Mouse (Mus musculus) E14TG2a.4 (cell line): ENCODE data around the gene Prss22.

ENCODE experiments used
- H3K27me3 ChIP-seq: 2 replicates; pipeline ENCODE4 v1.6.1; 2014; ENCODE audit warnings: low read length, control low read depth; ENCODE audit not compliant: insufficient read depth
- H3K36me3 ChIP-seq: 2 replicates; pipeline ENCODE4 v1.6.1; 2014; ENCODE audit warnings: low read length, control low read depth; ENCODE audit not compliant: insufficient read depth
- H3K4me1 ChIP-seq: replicated peaks from 2 replicates; pipeline ENCODE4 v1.6.1; 2014; ENCODE audit warnings: low read depth, low read length, control low read depth
- H3K4me3 ChIP-seq: replicated peaks from 2 replicates; pipeline ENCODE4 v1.5.1; 2014; ENCODE audit warnings: mild to moderate bottlenecking, low read length
- H3K9me3 ChIP-seq: 2 replicates; pipeline ENCODE4 v1.6.1; 2014; ENCODE audit warnings: low read length, control low read depth
- CTCF ChIP-seq: conservative IDR thresholded peaks from 2 replicates; pipeline ENCODE4 v1.5.1; 2014; ENCODE audit warnings: low read length
- NANOG ChIP-seq: IDR thresholded peaks from 2 replicates; pipeline ENCODE4 v1.6.1; 2014; ENCODE audit warnings: borderline replicate concordance, low read length, mixed read lengths
- POU5F1 ChIP-seq: IDR thresholded peaks from 2 replicates; pipeline ENCODE4 v1.6.1; 2014; ENCODE audit warnings: low read length, borderline replicate concordance

Gene Prss22

GRCm38 (mm10) chr17:23992789-23993553, 4.9 kb downstream of the Prss22 start:
- Histone ChIP-seq H3K27me3 (peaks cover 31% of the 10 kb centered on the region), H3K9me3 (0 out of 2 replicates have a peak, but pooled peaks cover 3% of the 10 kb centered on the region), H3K4me1 (peaks cover 42% of the 10 kb centered on the region), H3K4me3 (0 out of 2 replicates have a peak overlapping the region, but pooled peaks have one; percentile 26), H3K36me3 (no peaks in the 10 kb centered on the region)
- no peak for TF ChIP-seq NANOG
- TF ChIP-seq CTCF = no peak
- no peak for TF ChIP-seq POU5F1

DNA sequence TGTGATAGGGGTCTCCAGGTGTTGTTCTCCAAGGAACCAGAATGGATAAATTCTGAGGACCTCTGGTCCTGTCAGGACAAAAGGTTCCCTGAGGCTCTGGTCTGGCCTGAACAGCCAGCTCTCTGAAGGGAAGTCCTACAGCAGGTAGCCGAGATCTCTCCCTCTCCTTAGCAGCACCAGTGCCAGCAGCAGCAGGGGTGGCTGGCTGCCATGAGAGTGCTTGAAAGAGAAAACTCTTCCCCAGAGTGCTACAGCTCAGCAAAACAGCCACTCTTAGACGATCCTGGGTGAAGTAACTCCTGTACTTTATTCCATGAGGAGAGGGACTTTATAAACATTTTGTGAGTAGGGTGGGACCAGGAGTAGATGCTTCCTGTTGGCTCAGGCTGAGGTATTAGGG, 8.1 kb downstream of the Prss22 start:
- Histone ChIP-seq H3K4me3 (no peak overlapping the region), H3K36me3 (no peaks in the 10 kb centered on the region), H3K27me3 (peaks cover 34% of the 10 kb centered on the region), H3K4me1 (peaks cover 36% of the 10 kb centered on the region), H3K9me3 (no peaks in the 10 kb centered on the region)
- TF ChIP-seq CTCF (no peak), POU5F1 (no peak), NANOG (no peak)

DNA sequence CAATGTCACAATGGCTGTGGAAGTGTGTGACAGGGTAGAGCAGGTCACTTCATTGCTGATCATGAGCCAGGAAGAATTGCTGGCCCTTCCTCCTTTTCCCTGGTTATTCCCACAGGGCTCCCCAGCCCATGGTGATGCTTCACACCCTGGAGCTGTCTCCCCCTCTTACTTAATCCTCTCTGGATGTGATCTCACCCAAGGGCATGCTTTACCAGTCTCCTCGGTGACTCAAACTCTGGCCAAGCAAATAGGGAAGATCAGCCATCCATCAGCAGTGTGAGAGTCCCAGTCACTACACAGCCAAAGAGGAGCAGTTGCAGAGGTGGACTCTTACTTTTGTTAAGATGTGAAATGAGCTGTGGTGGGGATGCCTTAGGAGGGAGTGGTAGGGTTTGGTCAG, 12.9 kb downstream of the Prss22 start:
- peaks cover 12% of the 10 kb centered on the region for H3K4me1 ChIP-seq
- H3K9me3 ChIP-seq = no peaks in the 10 kb centered on the region
- H3K27me3 ChIP-seq = peaks cover 26% of the 10 kb centered on the region
- TF ChIP-seq NANOG (no peak), POU5F1 (no peak), CTCF (no peak)
- H3K36me3 ChIP-seq = no peaks in the 10 kb centered on the region
- H3K4me3 ChIP-seq = no peak overlapping the region

DNA sequence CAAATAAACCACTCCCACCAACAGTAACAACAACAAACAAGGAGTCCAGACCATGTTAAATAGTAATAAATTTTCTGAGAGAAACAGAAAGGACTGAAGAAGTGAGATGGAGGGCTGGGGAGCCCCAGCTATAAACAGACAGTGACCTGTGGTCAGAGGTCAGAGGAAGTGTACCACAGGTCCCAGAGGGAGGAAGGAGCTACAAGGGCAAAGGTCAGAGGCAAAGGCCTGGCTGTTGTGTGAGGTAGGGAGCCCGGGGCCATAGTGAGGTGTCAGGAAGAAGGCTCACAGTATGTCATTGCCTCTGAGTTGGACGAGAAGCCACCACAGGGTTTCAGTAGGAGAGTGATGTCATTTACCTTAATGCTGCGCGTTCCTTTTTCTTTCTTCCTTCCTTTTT, 15.0 kb downstream of the Prss22 start:
- Histone ChIP-seq H3K27me3 (peaks cover 14% of the 10 kb centered on the region), H3K4me1 (peaks cover 22% of the 10 kb centered on the region), H3K9me3 (no peaks in the 10 kb centered on the region), H3K36me3 (no peaks in the 10 kb centered on the region), H3K4me3 (no peak overlapping the region)
- no peak for TF ChIP-seq NANOG
- no peak for TF ChIP-seq POU5F1
- TF ChIP-seq CTCF = no peak

DNA sequence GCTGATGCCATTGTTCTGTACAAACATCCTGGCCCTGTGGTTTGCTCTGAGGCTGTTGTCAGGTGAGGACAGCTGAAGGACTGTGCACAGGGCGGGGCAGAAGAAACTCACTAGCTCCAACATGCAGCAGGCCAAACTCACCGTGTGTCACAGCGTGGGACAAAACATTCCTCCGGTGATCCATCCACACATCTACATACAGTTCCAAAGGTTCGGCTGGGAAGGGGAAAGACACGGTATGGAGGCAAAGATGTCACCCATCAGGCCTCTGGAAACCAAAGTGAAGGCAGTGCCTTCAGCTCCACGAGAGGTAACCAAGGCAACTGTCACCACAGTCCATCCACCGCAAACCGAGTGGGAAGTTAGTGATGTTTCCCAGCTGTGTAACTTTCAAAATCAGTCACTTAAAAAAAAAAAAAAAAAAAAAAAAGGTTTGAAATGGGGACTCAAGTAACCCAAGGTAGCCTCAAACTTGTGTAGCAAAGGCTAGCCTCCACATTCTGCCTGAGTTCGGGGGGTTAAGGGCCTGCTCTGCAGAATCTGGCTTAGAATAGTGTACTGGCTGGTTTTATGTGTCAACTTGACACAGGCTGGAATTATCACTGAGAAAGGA, 17.5 kb downstream of the Prss22 start, which contains the start of gene Prss30:
Prss30 (minus strand) TSS at position 270 of the 613 bp plus-strand sequence.
- TF ChIP-seq POU5F1 (no peak), NANOG (no peak), CTCF (no peak)
- H3K4me3 ChIP-seq = no peak within 1 kb of the TSS
- H3K4me1 ChIP-seq = peaks cover 22% of the 10 kb centered on the region
- H3K9me3 ChIP-seq = no peaks in the 10 kb centered on the region
- H3K27me3 ChIP-seq = peaks cover 2% of the 10 kb centered on the region; the same call in 1 of the 2 replicates
- H3K36me3 ChIP-seq = no peaks in the 10 kb centered on the region

GRCm38 (mm10) chr17:23979471-23979870, 18.4 kb downstream of the Prss22 start:
- Histone ChIP-seq H3K4me1 (peaks cover 22% of the 10 kb centered on the region), H3K36me3 (no peaks in the 10 kb centered on the region), H3K27me3 (peaks cover 1% of the 10 kb centered on the region; the same call in 1 of the 2 replicates), H3K4me3 (no peak overlapping the region), H3K9me3 (no peaks in the 10 kb centered on the region)
- TF ChIP-seq NANOG (no peak), CTCF (no peak), POU5F1 (no peak)

DNA sequence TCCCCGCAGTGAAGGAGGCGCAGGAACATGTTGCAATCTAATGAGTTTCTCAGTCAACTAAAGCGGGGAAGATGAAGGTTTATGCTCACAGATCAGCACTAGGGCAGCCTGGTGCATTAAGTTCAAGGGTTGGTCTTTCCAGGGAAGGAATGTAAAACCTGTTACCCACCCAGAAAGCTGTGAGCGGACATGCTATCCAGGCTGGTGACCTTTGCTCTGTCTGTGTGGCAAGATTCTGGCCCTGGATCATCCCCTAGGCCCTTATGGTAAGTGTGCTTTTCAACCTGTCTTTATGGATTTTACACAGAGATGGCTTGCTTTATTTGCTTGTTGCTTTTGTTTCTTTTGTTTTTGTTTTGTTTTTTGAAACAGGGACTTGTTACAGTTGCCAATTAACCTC, 21.2 kb downstream of the Prss22 start:
- peaks cover 25% of the 10 kb centered on the region for H3K4me1 ChIP-seq

GRCm38 (mm10) chr17:23971315-23971714, 26.6 kb downstream of the Prss22 start:
- Histone ChIP-seq H3K36me3 (no peaks in the 10 kb centered on the region), H3K4me1 (peaks cover 8% of the 10 kb centered on the region; the same call in 1 of the 2 replicates), H3K9me3 (no peaks in the 10 kb centered on the region), H3K4me3 (peak overlapping the region; percentile 26; the same call in 1 of the 2 replicates), H3K27me3 (0 out of 2 replicates have a peak, but pooled peaks cover 4% of the 10 kb centered on the region)
- TF ChIP-seq NANOG = no peak
- TF ChIP-seq CTCF = no peak
- TF ChIP-seq POU5F1 = no peak

More for the DNA sequence above, 21.2 kb downstream of the Prss22 start:
- Histone ChIP-seq H3K9me3 (no peaks in the 10 kb centered on the region), H3K27me3 (no peaks in the 10 kb centered on the region), H3K4me3 (no peak overlapping the region), H3K36me3 (no peaks in the 10 kb centered on the region)
- TF ChIP-seq POU5F1 (no peak), CTCF (no peak), NANOG (no peak)
